Mouse (Mus musculus) kidney, postnatal 14 days (tissue): ENCODE results near the gene Zkscan16.

Source experiments
- DNase-seq: peaks from one replicate; pipeline ENCODE4 v3.0.0; 2022; ENCODE audit warnings: mixed read lengths

Zkscan16 gene

GRCm38 (mm10) chr4:58941638-58942037 lies 1.8 kb upstream of the Zkscan16 start:
- no peak for DNase-seq

GRCm38 (mm10) chr4:58942942-58943341 lies 486 bp upstream of the Zkscan16 start:
- DNase-seq, result no peak

DNA sequence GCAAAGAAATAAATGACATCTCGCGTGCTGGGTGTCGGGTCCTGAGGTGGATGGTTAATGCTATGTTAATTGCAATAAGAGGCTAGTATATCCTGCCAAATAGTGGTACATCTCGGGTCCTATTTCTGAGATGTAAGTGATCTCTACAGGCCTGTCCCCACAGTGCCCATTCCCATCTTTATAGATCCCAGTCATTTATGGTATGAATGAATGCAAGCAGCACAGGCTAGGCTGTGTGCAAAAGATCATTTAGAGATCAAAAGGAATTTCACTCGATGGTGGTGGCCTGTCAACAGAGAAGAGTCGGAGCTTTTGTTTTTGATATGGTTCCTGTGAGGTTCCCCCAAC lies 752 bp downstream of the Zkscan16 start:
- DNase-seq, result no peak

GRCm38 (mm10) chr4:58944695-58945094 lies 1.3 kb downstream of the Zkscan16 start:
- no peak for DNase-seq

DNA sequence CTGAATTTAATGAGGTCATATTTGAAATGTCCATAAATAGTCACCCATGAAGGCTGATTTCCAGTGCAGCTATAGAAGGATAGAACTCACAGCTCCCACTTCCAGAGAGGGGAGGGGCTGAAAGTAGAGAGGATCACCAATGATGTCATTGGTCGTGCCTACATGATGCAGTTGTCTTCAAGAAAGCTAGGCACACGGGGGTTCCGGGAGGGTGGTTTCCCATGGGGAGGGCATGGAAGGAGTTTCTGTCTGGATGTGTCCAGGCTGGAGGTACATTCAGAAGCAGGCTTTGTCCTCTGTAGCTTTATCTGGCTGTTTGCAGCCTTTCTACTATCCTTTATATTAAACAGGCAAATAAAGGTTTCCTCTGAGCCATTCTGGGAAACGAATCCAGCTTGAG lies 5.0 kb downstream of the Zkscan16 start:
- DNase-seq, result no peak

DNA sequence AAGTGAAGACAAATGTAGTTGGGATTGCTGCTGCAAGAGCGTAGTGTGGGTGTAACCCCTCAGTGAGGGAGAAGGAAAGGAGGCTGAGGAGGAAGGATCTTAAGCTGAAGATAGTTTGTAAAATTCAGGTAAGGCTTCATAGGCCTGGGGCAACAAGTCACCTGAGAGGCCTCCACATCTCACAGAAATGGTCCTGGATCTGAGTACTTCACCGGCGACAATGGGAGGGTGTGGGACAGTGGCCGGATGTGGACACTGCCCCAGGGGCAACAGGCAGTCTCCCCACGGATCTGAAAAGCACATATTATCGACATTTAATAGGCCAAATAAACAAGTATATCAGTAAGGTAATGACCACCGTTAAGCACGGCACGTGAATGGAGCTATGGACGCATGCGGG lies 9.2 kb downstream of the Zkscan16 start:
- no peak for DNase-seq

DNA sequence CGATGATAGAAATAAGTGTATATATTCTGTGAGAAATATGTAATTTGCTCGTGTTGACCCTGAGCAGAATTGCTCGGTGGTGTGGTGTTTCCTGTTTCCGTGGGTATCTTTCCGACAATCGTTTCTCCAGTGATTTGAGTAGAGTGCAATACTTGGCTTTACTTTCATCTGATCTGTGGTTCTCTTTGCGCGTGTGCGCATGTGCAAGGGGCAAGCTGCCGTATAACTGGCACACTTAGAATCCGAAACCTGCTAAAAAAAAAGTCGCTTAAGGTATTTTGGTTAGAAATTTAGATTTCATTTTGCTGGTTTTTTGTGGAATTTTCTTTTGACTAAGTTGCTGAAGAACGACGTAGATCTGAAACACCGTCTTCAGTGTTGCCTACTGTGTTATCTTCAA lies 18.3 kb downstream of the Zkscan16 start:
- no peak for DNase-seq

DNA sequence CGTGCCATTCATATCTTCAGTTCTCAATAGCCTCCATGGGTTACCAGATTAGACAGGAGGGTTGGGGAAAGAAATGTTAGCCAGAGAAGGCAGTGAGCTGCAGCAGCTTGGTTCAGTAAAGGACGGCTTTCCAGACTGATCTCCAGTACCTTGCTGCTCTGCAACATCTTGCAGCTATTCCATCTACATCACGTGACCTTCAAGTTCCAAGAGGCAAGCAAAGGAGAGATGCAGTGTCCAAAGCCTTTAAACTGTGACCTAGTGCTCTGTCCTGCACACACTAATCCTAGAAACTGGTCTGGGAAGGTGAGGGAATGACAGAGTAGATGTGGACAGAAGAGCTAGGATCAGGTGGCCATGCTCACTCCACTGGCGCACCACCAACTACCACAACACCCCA lies 19.8 kb downstream of the Zkscan16 start:
- DNase-seq, result no peak

DNA sequence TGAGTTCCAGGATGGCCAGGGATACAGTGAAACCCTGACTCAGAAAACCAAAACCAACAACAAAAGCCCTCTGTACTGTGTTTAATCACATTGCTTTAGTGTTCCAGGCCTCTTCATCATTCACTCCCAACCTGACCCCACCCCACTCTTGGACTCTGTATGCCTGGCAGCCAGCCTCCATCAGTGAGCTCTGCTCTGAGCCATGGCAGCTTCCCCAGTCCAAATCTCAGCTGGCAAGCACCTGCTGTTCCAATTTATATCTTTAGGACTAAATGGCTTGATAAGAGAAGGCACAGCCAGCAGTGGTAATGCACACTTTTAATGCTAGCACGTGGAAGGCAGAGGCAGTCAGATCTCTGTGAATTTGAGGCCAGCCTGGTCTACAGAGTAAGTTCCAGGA lies 21.7 kb downstream of the Zkscan16 start:
- no peak for DNase-seq

DNA sequence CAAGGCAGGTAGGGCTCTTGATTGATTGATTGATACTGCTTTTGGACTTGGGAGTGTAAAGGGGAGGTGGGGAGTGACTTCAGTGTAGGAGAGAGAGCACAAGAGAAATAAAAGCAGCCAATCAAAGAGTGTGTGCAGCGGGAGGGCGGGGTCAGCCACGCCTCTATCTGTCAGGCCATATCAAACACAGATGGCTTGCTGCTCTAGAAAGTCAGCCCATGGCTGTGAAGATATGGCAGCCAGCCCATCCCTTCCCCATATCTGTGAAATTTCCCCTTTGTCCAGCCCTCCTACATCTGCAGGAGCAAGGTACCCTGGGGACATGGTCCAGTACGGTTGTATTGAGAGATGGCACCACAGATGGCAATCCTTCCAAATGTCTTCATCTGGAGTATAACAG lies 27.2 kb downstream of the Zkscan16 start:
- DNase-seq, result no peak

GRCm38 (mm10) chr4:58975711-58976110 lies 32.3 kb downstream of the Zkscan16 start:
- DNase-seq, result no peak

- DNase-seq, result no peak
Measured at GRCm38 (mm10) chr4:58981421-58981820, 38.0 kb downstream of the Zkscan16 start.

- no peak for DNase-seq
Measured at GRCm38 (mm10) chr4:58982806-58983205, 39.4 kb downstream of the Zkscan16 start.

- peak; percentile 82 for DNase-seq
Measured at GRCm38 (mm10) chr4:58985157-58985648, 41.8 kb downstream of the Zkscan16 start.

DNA sequence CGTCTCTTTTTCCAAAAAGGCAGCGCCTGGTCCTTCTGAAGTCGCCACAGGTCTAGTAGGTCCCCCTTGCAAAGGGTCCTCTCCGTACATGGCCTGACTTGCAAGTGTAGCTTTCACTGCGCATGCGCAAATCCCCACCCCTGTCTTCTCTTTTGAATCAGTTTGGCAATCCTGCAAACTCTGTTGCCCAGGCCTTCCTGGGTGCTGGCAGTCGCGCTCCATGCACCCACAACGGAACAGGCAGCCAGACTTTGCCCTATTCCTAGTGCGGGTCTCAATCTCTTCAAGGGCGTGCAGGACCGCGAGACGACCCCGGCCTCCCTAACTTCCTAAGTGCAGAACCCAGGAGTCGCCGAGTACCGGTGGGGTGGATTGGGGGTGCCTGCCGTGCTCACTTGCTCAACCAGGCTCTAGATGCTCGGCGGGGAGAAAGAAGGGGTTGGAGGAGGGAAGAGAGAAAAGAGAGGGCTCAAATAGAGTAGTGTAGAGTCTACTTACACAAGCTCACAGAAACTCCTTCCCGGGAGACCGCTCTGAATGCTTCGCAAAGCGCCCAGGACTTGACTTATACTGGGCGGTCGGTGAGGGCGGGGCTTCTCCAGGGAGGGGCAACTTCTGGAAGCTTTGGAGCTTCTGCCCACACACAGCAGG lies 43.2 kb downstream of the Zkscan16 start, which contains the start of gene Ptgr1:
Gene Ptgr1, minus strand, starts transcription at position 580 of the 651 bp plus-strand sequence.
- DNase-seq, result peak; percentile 90

- DNase-seq, result peak; percentile 34
Measured at GRCm38 (mm10) chr4:58989303-58989898, 46.0 kb downstream of the Zkscan16 start.

DNA sequence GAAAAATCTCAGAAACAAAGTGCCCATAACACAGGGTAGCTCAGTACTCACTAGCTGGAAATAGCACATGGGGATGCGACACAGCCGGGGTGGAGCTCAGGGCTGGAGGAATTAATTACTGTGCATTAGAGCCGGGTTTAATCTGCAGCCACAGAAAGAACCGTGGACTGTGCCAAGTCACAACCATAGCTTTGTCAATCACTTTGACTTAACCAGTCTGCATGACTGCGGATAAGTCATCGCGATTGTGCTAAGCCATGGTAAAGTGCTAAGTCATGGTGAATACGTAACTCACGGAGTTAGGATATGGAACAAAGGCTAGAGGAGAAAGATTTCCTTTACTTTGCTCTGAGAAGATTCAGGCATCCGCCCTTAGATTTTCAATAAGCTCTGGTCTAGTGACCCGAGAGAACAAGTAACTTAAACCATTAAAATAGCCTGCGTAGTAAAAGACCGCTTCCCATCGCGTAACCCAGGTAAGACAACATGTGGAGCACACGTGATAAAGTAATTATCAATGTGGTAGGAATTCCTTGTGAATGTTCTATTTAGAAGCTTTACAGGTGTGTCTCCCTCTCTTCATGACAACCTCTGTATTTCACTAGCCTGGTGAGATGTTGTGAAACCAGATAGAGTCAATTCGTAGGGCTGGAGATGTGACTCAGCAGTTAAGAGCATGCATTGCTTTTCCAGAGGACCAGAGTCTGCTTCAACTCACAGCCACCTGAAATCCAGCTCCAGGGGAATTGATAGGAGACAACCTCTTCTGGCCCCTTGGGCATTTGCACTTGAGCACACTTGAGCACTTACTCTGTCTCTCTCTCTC lies 47.4 kb downstream of the Zkscan16 start:
- DNase-seq, result no peak

DNA sequence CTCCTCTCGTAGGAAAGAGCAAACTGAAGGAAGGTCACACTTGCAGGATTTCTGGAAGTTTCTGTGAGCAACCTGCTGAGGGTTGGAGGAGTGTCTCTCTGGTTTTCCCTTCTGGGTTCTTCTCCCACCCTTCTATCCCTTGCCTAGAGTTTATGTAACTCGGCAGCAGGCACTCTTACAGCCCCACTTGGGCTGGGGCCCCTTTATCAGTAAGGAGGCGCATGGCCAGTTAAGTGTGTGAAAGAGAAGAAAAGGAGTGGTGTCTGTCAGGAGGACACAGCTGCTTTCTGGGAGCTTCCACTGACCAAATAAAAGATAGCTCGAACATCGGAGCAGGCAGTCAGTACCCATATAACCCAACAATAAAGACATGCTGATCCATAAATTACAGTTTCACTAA lies 48.8 kb downstream of the Zkscan16 start:
- no peak for DNase-seq

GRCm38 (mm10) chr4:58994762-58995161 lies 51.3 kb downstream of the Zkscan16 start, which contains the start of gene Dnajc25:
Gene Dnajc25 (plus strand): TSS chr4:58995062.
- DNase-seq, result no peak

GRCm38 (mm10) chr4:58995251-58995693 lies 51.8 kb downstream of the Zkscan16 start:
- no peak for DNase-seq

DNA sequence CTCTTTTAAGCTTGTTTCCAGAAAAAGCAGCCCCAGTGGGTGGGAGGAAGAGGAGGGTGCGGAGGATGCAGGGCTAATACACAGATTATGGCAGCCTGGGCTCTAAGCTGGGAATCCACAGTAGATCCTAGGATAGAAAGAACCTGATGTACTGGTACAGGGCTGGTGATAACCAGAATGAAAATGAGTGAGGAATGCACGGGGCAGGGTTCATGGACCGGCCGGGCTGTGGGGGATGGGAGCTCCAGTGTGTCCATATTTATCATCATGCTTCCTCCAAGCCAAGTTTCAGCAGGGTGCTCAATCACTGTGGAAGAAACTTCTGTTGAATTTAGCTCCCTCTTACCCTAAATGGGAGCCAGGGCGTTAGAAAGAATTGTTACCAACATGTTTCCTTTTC lies 53.7 kb downstream of the Zkscan16 start:
- peak; percentile 56 for DNase-seq

GRCm38 (mm10) chr4:58998688-58999087 lies 55.3 kb downstream of the Zkscan16 start:
- DNase-seq, result no peak

- DNase-seq, result peak; percentile 80
Measured at GRCm38 (mm10) chr4:58999686-59000085, 56.3 kb downstream of the Zkscan16 start.

DNA sequence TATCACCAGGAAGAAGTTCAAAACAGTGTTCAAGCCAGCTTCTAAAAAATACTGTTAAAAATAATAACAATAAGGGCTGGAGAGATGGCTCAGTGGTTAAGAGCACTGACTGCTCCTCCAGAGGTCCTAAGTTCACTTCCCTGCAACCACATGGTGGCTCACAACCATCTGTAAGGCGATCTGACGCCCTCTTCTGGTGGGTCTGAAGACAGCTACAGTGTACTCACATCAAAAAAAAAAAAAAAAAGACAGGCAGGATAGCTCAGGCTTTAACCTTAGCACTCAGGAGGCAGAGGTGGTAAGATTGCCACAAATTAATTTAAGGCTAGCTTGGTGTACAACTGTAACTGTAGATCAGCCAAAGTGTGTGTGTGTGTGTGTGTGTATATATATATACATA lies 57.2 kb downstream of the Zkscan16 start:
- DNase-seq, result peak; percentile 26
